Mouse (Mus musculus) bone marrow macrophage, adult 2 months (primary cell): ENCODE measurements around the gene Hist1h1c.

Experiments
- CTCF ChIP-seq: IDR thresholded peaks from 2 replicates; pipeline ENCODE4 v1.5.1; 2012; ENCODE audit warnings: low read depth, mild to moderate bottlenecking, low read length, moderate library complexity
- POLR2A ChIP-seq: IDR thresholded peaks from 2 replicates; pipeline ENCODE4 v1.6.1; 2012; ENCODE audit warnings: mild to moderate bottlenecking, low read depth, low read length, borderline replicate concordance

DNA sequence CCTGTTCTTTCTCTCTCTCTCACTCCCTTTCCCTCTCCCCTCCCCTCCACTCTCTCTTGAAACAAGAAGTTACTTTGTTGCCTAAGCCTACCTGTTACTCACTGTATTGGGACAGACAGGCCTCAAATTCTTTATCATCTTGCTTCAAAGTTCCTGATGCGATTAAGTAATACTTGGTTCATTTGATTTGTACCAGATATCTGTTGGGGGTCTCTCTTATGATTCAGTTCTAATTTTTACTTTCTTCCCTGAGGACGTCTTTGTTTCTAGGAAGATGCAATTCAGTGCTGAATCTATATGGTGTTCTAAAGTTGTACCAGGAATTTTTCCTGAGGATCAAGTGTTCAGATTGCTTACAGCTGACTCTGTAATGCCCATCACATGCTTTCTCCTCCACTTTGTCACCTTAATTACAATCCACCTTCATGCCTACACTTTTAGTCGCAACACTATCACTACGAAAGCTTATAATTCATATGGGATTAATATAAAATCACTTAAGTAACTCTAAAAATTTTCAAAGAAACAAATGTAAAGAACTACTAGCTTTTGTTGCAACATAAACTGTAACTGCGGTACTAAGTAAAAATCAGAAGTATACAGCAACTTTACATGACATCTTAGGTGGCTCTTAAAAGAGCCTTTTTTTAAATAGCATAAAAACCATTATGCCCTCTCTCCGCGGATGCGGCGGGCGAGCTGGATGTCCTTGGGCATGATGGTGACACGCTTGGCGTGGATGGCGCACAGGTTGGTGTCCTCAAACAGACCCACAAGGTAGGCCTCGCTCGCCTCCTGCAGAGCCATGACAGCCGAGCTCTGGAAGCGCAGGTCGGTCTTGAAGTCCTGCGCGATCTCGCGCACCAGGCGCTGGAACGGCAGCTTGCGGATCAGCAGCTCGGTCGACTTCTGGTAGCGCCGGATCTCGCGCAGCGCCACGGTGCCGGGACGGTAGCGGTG, 6.1 kb downstream of the Hist1h1c start:
- no peak for TF ChIP-seq POLR2A
- TF ChIP-seq CTCF: no peak
